Mouse (Mus musculus) lung, embryonic 16.5 days (tissue): ENCODE measurements around the gene Hoxa5. TPM values are rescaled to one million over a fixed set of nuclear protein-coding genes. Genes with fewer than 3 reads are reported as not detected.

ENCODE experiments used
- ATAC-seq: fragments of 200-750 bp; cut with Nextera tagmentation; 2 replicates; pipeline ENCODE4 v1.8.0; 2017; ENCODE audit warnings: low read depth, mild to moderate bottlenecking, moderate library complexity
- H3K27ac ChIP-seq: fragments of 300-500 bp; sonication (generic); 2 replicates; pipeline ENCODE4 v1.5.1; 2014; ENCODE audit warnings: mild to moderate bottlenecking, control low read depth, low read length
- H3K27me3 ChIP-seq: fragments of 300-500 bp; sonication (generic); 2 replicates; pipeline ENCODE4 v1.6.1; 2014; ENCODE audit warnings: low read depth, low read length, mixed read lengths; ENCODE audit not compliant: control insufficient read depth, insufficient read depth
- H3K36me3 ChIP-seq: fragments of 300-500 bp; sonication (generic); 2 replicates; pipeline ENCODE4 v1.6.1; 2014; ENCODE audit warnings: low read length; ENCODE audit not compliant: control insufficient read depth, insufficient read depth
- H3K4me1 ChIP-seq: fragments of 300-500 bp; sonication (generic); replicated peaks from 2 replicates; pipeline ENCODE4 v1.6.1; 2014; ENCODE audit warnings: low read length, mixed read lengths; ENCODE audit not compliant: control insufficient read depth, insufficient read depth
- H3K4me2 ChIP-seq: fragments of 300-500 bp; sonication (generic); 2 replicates; pipeline ENCODE4 v1.6.1; 2014; ENCODE audit warnings: low read depth, low read length, control low read depth
- H3K4me3 ChIP-seq: fragments of 300-500 bp; sonication (generic); 2 replicates; pipeline ENCODE4 v1.5.1; 2014; ENCODE audit warnings: mild to moderate bottlenecking, low read length, control low read depth
- H3K9ac ChIP-seq: fragments of 300-500 bp; sonication (generic); 2 replicates; pipeline ENCODE4 v1.6.1; 2014; ENCODE audit warnings: low read length, control low read depth
- H3K9me3 ChIP-seq: fragments of 300-500 bp; sonication (generic); 2 replicates; pipeline ENCODE4 v1.6.1; 2016; ENCODE audit warnings: low read length; ENCODE audit not compliant: control insufficient read depth
- WGBS: fragments of 180-500 bp; shearing (Covaris S2); extraction: QIAGEN DNeasy Blood & Tissue Kit; methylation state at CpG from one replicate; pipeline ENCODE4 v1.1.7; 2014; 5-methylcytosine and 5-hydroxymethylcytosine counted together
- polyA plus RNA-seq: library from polyadenylated mRNA; unstranded; fragments of >200 nt; fragmentation: Nextera tagmentation; extraction: Ambion mirVana; gene quantifications from 2 replicates; pipeline ENCODE4 v1.2.1, GENCODE M21; 2015

Hoxa5 gene
- polyA plus RNA-seq, 1 experiment from 2014 or later = 36.3 TPM

- Histone ChIP-seq H3K4me2 (peak overlapping the region; percentile 65), H3K27me3 (peaks cover 75% of the 10 kb centered on the region), H3K9me3 (no peaks in the 10 kb centered on the region), H3K4me3 (peak overlapping the region; percentile 44), H3K9ac (peak overlapping the region; percentile 62), H3K36me3 (no peaks in the 10 kb centered on the region), H3K27ac (peak overlapping the region; percentile 12; the same call in 1 of the 2 replicates), H3K4me1 (peaks cover 2% of the 10 kb centered on the region; the same call in 1 of the 2 replicates)
- WGBS = under 1% methylated on average over 37 of the region's 37 CpGs
- ATAC-seq = peak; percentile 61
Observed at GRCm38 (mm10) chr6:52211170-52211935, 7.0 kb upstream of the Hoxa5 start.

- peaks cover 64% of the 10 kb centered on the region for H3K27me3 ChIP-seq
- H3K9me3 ChIP-seq = no peaks in the 10 kb centered on the region
- no peaks in the 10 kb centered on the region; the same call in 1 of the 2 replicates for H3K4me1 ChIP-seq
- H3K4me3 ChIP-seq = peak overlapping the region; percentile 47
- H3K9ac ChIP-seq = peak overlapping the region; percentile 4; the same call in 1 of the 2 replicates
- ATAC-seq = no peak
- H3K36me3 ChIP-seq = no peaks in the 10 kb centered on the region
- peak overlapping the region; percentile 62 for H3K4me2 ChIP-seq
- H3K27ac ChIP-seq = no peak overlapping the region
- 37% methylated on average over 12 of the region's 12 CpGs for WGBS
Observed at GRCm38 (mm10) chr6:52209685-52210046, 5.3 kb upstream of the Hoxa5 start.

- 20% methylated on average over 18 of the region's 18 CpGs for WGBS
- Histone ChIP-seq H3K27ac (peak overlapping the region; percentile 59), H3K9ac (peak overlapping the region; percentile 66), H3K4me1 (no peaks in the 10 kb centered on the region; the same call in 1 of the 2 replicates), H3K4me2 (peak overlapping the region; percentile 62), H3K4me3 (peak overlapping the region; percentile 47), H3K27me3 (peaks cover 65% of the 10 kb centered on the region), H3K9me3 (no peaks in the 10 kb centered on the region), H3K36me3 (no peaks in the 10 kb centered on the region)
- no peak for ATAC-seq
Observed at GRCm38 (mm10) chr6:52208868-52209684, 4.7 kb upstream of the Hoxa5 start.

- Histone ChIP-seq H3K27me3 (peaks cover 62% of the 10 kb centered on the region), H3K4me3 (peak within 1 kb of the TSS; percentile 47), H3K9me3 (no peaks in the 10 kb centered on the region), H3K9ac (peak within 1 kb of the TSS; percentile 66), H3K4me1 (no peaks in the 10 kb centered on the region; the same call in 1 of the 2 replicates), H3K36me3 (no peaks in the 10 kb centered on the region), H3K4me2 (peak within 1 kb of the TSS; percentile 73), H3K27ac (peak within 1 kb of the TSS; percentile 82)
- WGBS = 3% methylated on average over 47 of the region's 47 CpGs
- 0 out of 2 replicates have a peak, but pooled peaks have one; percentile 3 for ATAC-seq
Observed at GRCm38 (mm10) chr6:52208072-52208867, 3.9 kb upstream of the Hoxa5 start, which contains the start of gene Hoxa6. Gene Hoxa6 (minus strand): TSS chr6:52208722.

GRCm38 (mm10) chr6:52207684-52207976, 3.2 kb upstream of the Hoxa5 start:
- Histone ChIP-seq H3K9ac (peak overlapping the region; percentile 2; the same call in 1 of the 2 replicates), H3K4me1 (no peaks in the 10 kb centered on the region; the same call in 1 of the 2 replicates)

GRCm38 (mm10) chr6:52206882-52207683, 2.7 kb upstream of the Hoxa5 start:
- H3K9ac ChIP-seq = peak overlapping the region; percentile 2
- peak overlapping the region; percentile 73 for H3K4me2 ChIP-seq
- H3K9me3 ChIP-seq = no peaks in the 10 kb centered on the region
- no peaks in the 10 kb centered on the region for H3K4me1 ChIP-seq
- ATAC-seq = no peak
- WGBS = 36% methylated on average over 4 of the region's 4 CpGs
- H3K36me3 ChIP-seq = no peaks in the 10 kb centered on the region
- peaks cover 54% of the 10 kb centered on the region for H3K27me3 ChIP-seq
- peak overlapping the region; percentile 80 for H3K27ac ChIP-seq
- peak overlapping the region; percentile 85 for H3K4me3 ChIP-seq

More at GRCm38 (mm10) chr6:52207684-52207976, 3.2 kb upstream of the Hoxa5 start:
- H3K36me3 ChIP-seq = no peaks in the 10 kb centered on the region
- ATAC-seq = no peak
- peaks cover 58% of the 10 kb centered on the region for H3K27me3 ChIP-seq
- peak overlapping the region; percentile 23 for H3K4me3 ChIP-seq
- no peaks in the 10 kb centered on the region for H3K9me3 ChIP-seq
- H3K27ac ChIP-seq = peak overlapping the region; percentile 80
- peak overlapping the region; percentile 73 for H3K4me2 ChIP-seq

- no peak for ATAC-seq
- Histone ChIP-seq H3K9ac (peak overlapping the region; percentile 59), H3K27ac (peak overlapping the region; percentile 73), H3K9me3 (no peaks in the 10 kb centered on the region), H3K36me3 (no peaks in the 10 kb centered on the region), H3K4me2 (peak overlapping the region; percentile 73), H3K4me3 (peak overlapping the region; percentile 85), H3K27me3 (peaks cover 51% of the 10 kb centered on the region), H3K4me1 (peaks cover 2% of the 10 kb centered on the region; the same call in 1 of the 2 replicates)
- WGBS = 15% methylated on average over 55 of the region's 55 CpGs
Observed at GRCm38 (mm10) chr6:52205638-52206621, 1.5 kb upstream of the Hoxa5 start.
